Mouse (Mus musculus) natural killer cell, adult 2 months (primary cell): Measurements from ENCODE around the gene Il1f10.
A peak's percentile ranks its signal among the peaks of the same experiment; 100 is the strongest.

Source experiments
- DNase-seq, 2 experiments: peaks; one replicate each; pipeline ENCODE4 v3.0.0; 2022; ENCODE audit warnings: low spot score in 2 of 2

Gene Il1f10

GRCm38 (mm10) chr2:24290896-24291295, at the start of gene Il1f10:
Il1f10 (plus strand) TSS chr2:24291196.
- no peak for DNase-seq

- DNase-seq, result no peak
Observed at GRCm38 (mm10) chr2:24267503-24267902, 23.5 kb upstream of the Il1f10 start.

- DNase-seq, result no peak
Observed at GRCm38 (mm10) chr2:24273619-24274018, 17.4 kb upstream of the Il1f10 start.

- no peak for DNase-seq
Observed at GRCm38 (mm10) chr2:24275146-24275545, 15.8 kb upstream of the Il1f10 start.

- no peak for DNase-seq
Observed at GRCm38 (mm10) chr2:24276654-24277053, 14.3 kb upstream of the Il1f10 start, which contains the start of gene Il1f5. Il1f5 (plus strand) TSS chr2:24276954.

- DNase-seq, result no peak
Observed at GRCm38 (mm10) chr2:24294616-24295015, 3.6 kb downstream of the Il1f10 start.

- peak in 1 of 2 experiments; percentile 47 for DNase-seq
Observed at GRCm38 (mm10) chr2:24296837-24297236, 5.8 kb downstream of the Il1f10 start.

GRCm38 (mm10) chr2:24311302-24312001, 20.5 kb downstream of the Il1f10 start:
- DNase-seq, result peak in 1 of 2 experiments; percentile 37

- DNase-seq, result no peak
Observed at GRCm38 (mm10) chr2:24316919-24317318, 25.9 kb downstream of the Il1f10 start.

GRCm38 (mm10) chr2:24317919-24318598, 27.1 kb downstream of the Il1f10 start:
- no peak for DNase-seq

- no peak for DNase-seq
Observed at GRCm38 (mm10) chr2:24335333-24335732, 44.3 kb downstream of the Il1f10 start.

GRCm38 (mm10) chr2:24336545-24336944, 45.5 kb downstream of the Il1f10 start, which contains the start of gene Il1rn:
Il1rn (plus strand) TSS chr2:24336853.
- no peak for DNase-seq

GRCm38 (mm10) chr2:24341395-24341885, 50.4 kb downstream of the Il1f10 start:
- no peak for DNase-seq
